26 mouse cellular contexts compared by ENCODE assay signal in genomic region chr7:96760208-96760607, GRCm38 (mm10).
DNase-seq lines count a peak whose midpoint lies in the region; ATAC-seq and TF ChIP-seq lines count a peak whose summit lies in the region.
"Had no signal": no experiment of that assay in that cellular context is flagged by ENCODE, and none has a peak within 500 bp of the region (broad histone marks: within the 10 kb centered on the region; RNA-seq: fewer than 3 reads in every experiment).

No protein-coding gene starts in this region.

- ATAC-seq in embryonic facial prominence, embryonic 12.5 days (ENCODE audit: insufficient number of reproducible peaks, insufficient read depth, low FRiP score, low TSS enrichment) = no peak
- peak; percentile 57 for ATAC-seq in hindbrain, embryonic 13.5 days (ENCODE audit: low FRiP score)
- ATAC-seq in hindbrain, embryonic 11.5 days (ENCODE audit: low FRiP score) = no peak
- peak; percentile 54; the same call in 1 of the 2 replicates for ATAC-seq in forebrain, embryonic 14.5 days
- ATAC-seq in forebrain, postnatal 0 days = no peak
- ATAC-seq in frontal cortex, adult (ENCODE audit: low TSS enrichment) = no peak
- ATAC-seq: intestine, postnatal 0 days; Patski had no signal

- no peak overlapping the region for H3K9ac ChIP-seq in embryonic facial prominence, embryonic 12.5 days
- H3K9ac ChIP-seq in hindbrain, embryonic 13.5 days = no peak overlapping the region
- H3K9ac ChIP-seq in hindbrain, embryonic 11.5 days (ENCODE audit: low read depth, low read length) = no peak overlapping the region
- H3K9ac ChIP-seq in forebrain, embryonic 14.5 days (ENCODE audit: low read length) = no peak overlapping the region
- no peak overlapping the region for H3K9ac ChIP-seq in forebrain, postnatal 0 days
- H3K9ac ChIP-seq: heart, embryonic 13.5 days; hindbrain, embryonic 12.5 days had no signal

- H3K4me3 ChIP-seq in embryonic facial prominence, embryonic 12.5 days = no peak overlapping the region
- H3K4me3 ChIP-seq in embryonic facial prominence, embryonic 10.5 days = no peak overlapping the region
- no peak overlapping the region for H3K4me3 ChIP-seq in hindbrain, embryonic 13.5 days
- H3K4me3 ChIP-seq in hindbrain, embryonic 11.5 days (ENCODE audit: low read depth, low read length) = no peak overlapping the region
- no peak overlapping the region for H3K4me3 ChIP-seq in forebrain, embryonic 14.5 days (ENCODE audit: low read depth, low read length)
- H3K4me3 ChIP-seq in forebrain, postnatal 0 days (ENCODE audit: low read depth, low read length) = no peak overlapping the region
- H3K4me3 ChIP-seq: heart, adult 2 months; heart, embryonic 10.5 days; heart, embryonic 13.5 days; hindbrain, embryonic 12.5 days had no signal

- no peak for DNase-seq in embryonic facial prominence, embryonic 10.5 days (ENCODE audit: low spot score)
- DNase-seq in hindbrain, embryonic 11.5 days (ENCODE audit: low spot score) = no peak
- DNase-seq in forebrain, embryonic 14.5 days (ENCODE audit: low spot score) = peak; percentile 61
- no peak for DNase-seq in forebrain, postnatal 0 days
- no peak for DNase-seq in testis, postnatal 14 days (ENCODE audit: low spot score)
- DNase-seq: adrenal gland, postnatal 10 days; adrenal gland, postnatal 36 days; cerebellum, adult 11 months; cerebellum, adult 2 months; cerebellum, adult 9-11 months; cerebellum, postnatal 25 days; gastrocnemius, postnatal 10 days; gastrocnemius, postnatal 36 days; heart, adult 2 months; heart, postnatal 14 days; heart, postnatal 4 days; kidney, adult 2 months had no signal

- H3K9me3 ChIP-seq in embryonic facial prominence, embryonic 12.5 days = no peaks in the 10 kb centered on the region
- H3K9me3 ChIP-seq in embryonic facial prominence, embryonic 10.5 days = no peaks in the 10 kb centered on the region
- H3K9me3 ChIP-seq in hindbrain, embryonic 13.5 days = no peaks in the 10 kb centered on the region
- no peaks in the 10 kb centered on the region for H3K9me3 ChIP-seq in hindbrain, embryonic 11.5 days (ENCODE audit: control insufficient read depth, low read length)
- H3K9me3 ChIP-seq in forebrain, embryonic 14.5 days (replicated peaks; ENCODE audit: control insufficient read depth, low read length) = no peaks in the 10 kb centered on the region
- no peaks in the 10 kb centered on the region for H3K9me3 ChIP-seq in forebrain, postnatal 0 days (ENCODE audit: low read length)
- H3K9me3 ChIP-seq: heart, embryonic 10.5 days; heart, embryonic 13.5 days; hindbrain, embryonic 12.5 days had no signal

- TF ChIP-seq CTCF in forebrain, postnatal 0 days (IDR thresholded peaks at IDR 0.05; ENCODE audit: low read depth) = no peak

- peaks cover 35% of the 10 kb centered on the region for H3K4me1 ChIP-seq in embryonic facial prominence, embryonic 12.5 days
- H3K4me1 ChIP-seq in embryonic facial prominence, embryonic 10.5 days = peaks cover 48% of the 10 kb centered on the region
- peaks cover 39% of the 10 kb centered on the region for H3K4me1 ChIP-seq in hindbrain, embryonic 13.5 days (replicated peaks)
- no peaks in the 10 kb centered on the region for H3K4me1 ChIP-seq in hindbrain, embryonic 11.5 days (replicated peaks; ENCODE audit: control insufficient read depth, insufficient read depth, low read length)
- peaks cover 39% of the 10 kb centered on the region for H3K4me1 ChIP-seq in forebrain, embryonic 14.5 days (ENCODE audit: control insufficient read depth, insufficient read depth, low read length)
- H3K4me1 ChIP-seq in forebrain, postnatal 0 days (ENCODE audit: insufficient read depth) = peaks cover 10% of the 10 kb centered on the region

- WGBS in embryonic facial prominence, embryonic 12.5 days = 62% methylated on average over 6 of the region's 6 CpGs
- 76% methylated on average over 6 of the region's 6 CpGs for whole genome bisulfite sequencing in embryonic facial prominence, embryonic 10.5 days
- 71% methylated on average over 6 of the region's 6 CpGs for WGBS in hindbrain, embryonic 13.5 days
- WGBS in hindbrain, embryonic 11.5 days = 76% methylated on average over 6 of the region's 6 CpGs
- WGBS in forebrain, embryonic 14.5 days = 28% methylated on average over 6 of the region's 6 CpGs
- 41% methylated on average over 6 of the region's 6 CpGs for WGBS in forebrain, postnatal 0 days

- H3K27me3 ChIP-seq in embryonic facial prominence, embryonic 12.5 days = no peaks in the 10 kb centered on the region
- no peaks in the 10 kb centered on the region for H3K27me3 ChIP-seq in embryonic facial prominence, embryonic 10.5 days (replicated peaks; ENCODE audit: low read depth, poor library complexity, severe bottlenecking)
- no peaks in the 10 kb centered on the region for H3K27me3 ChIP-seq in hindbrain, embryonic 13.5 days
- H3K27me3 ChIP-seq in hindbrain, embryonic 11.5 days (ENCODE audit: control insufficient read depth, insufficient read depth, low read length) = no peaks in the 10 kb centered on the region
- H3K27me3 ChIP-seq in forebrain, embryonic 14.5 days (replicated peaks; ENCODE audit: control insufficient read depth, insufficient read depth, low read length) = no peaks in the 10 kb centered on the region
- H3K27me3 ChIP-seq in forebrain, postnatal 0 days (ENCODE audit: insufficient read depth, low read length) = no peaks in the 10 kb centered on the region
- H3K27me3 ChIP-seq: hindbrain, embryonic 12.5 days; Patski had no signal

- H3K27ac ChIP-seq in embryonic facial prominence, embryonic 12.5 days = peak overlapping the region; percentile 19; the same call in 1 of the 2 replicates
- no peak overlapping the region for H3K27ac ChIP-seq in embryonic facial prominence, embryonic 10.5 days (replicated peaks)
- H3K27ac ChIP-seq in hindbrain, embryonic 13.5 days = no peak overlapping the region
- no peak overlapping the region for H3K27ac ChIP-seq in hindbrain, embryonic 11.5 days (ENCODE audit: low read depth, low read length)
- peak overlapping the region; percentile 78 for H3K27ac ChIP-seq in forebrain, embryonic 14.5 days (ENCODE audit: low read depth, low read length)
- peak overlapping the region; percentile 50 for H3K27ac ChIP-seq in forebrain, postnatal 0 days (ENCODE audit: low read depth, low read length)
- H3K27ac ChIP-seq: heart, adult 2 months; heart, embryonic 10.5 days; heart, embryonic 13.5 days; hindbrain, embryonic 12.5 days had no signal

- H3K4me2 ChIP-seq in embryonic facial prominence, embryonic 12.5 days (replicated peaks) = no peak overlapping the region
- no peak overlapping the region for H3K4me2 ChIP-seq in hindbrain, embryonic 13.5 days
- H3K4me2 ChIP-seq in hindbrain, embryonic 11.5 days (replicated peaks; ENCODE audit: low read depth, low read length) = no peak overlapping the region
- no peak overlapping the region for H3K4me2 ChIP-seq in forebrain, embryonic 14.5 days (ENCODE audit: low read length)
- no peak overlapping the region for H3K4me2 ChIP-seq in forebrain, postnatal 0 days (ENCODE audit: low read depth)
- H3K4me2 ChIP-seq: heart, embryonic 13.5 days; hindbrain, embryonic 12.5 days had no signal

- 0 out of 2 replicates have a peak, but pooled peaks cover 7% of the 10 kb centered on the region for H3K36me3 ChIP-seq in embryonic facial prominence, embryonic 12.5 days
- H3K36me3 ChIP-seq in embryonic facial prominence, embryonic 10.5 days (replicated peaks) = peaks cover 35% of the 10 kb centered on the region
- H3K36me3 ChIP-seq in hindbrain, embryonic 13.5 days = peaks cover 5% of the 10 kb centered on the region; the same call in 1 of the 2 replicates
- no peaks in the 10 kb centered on the region for H3K36me3 ChIP-seq in hindbrain, embryonic 11.5 days (ENCODE audit: control insufficient read depth, insufficient read depth, low read length)
- no peaks in the 10 kb centered on the region; the same call in 1 of the 2 replicates for H3K36me3 ChIP-seq in forebrain, embryonic 14.5 days (ENCODE audit: control insufficient read depth, insufficient read depth, low read length)
- no peaks in the 10 kb centered on the region for H3K36me3 ChIP-seq in forebrain, postnatal 0 days (ENCODE audit: insufficient read depth)
- H3K36me3 ChIP-seq: G1E had no signal

Comparison
In these comparisons a context has a peak if more than half of its experiments do, and no peak if none do; other contexts are left out.
1. ATAC-seq: peak in hindbrain, embryonic 13.5 days (single experiment) and forebrain, embryonic 14.5 days (single experiment); none in embryonic facial prominence, embryonic 12.5 days (single experiment), hindbrain, embryonic 11.5 days (single experiment), forebrain, postnatal 0 days (single experiment) and frontal cortex, adult (single experiment).
2. H3K27ac ChIP-seq: peak in embryonic facial prominence, embryonic 12.5 days (single experiment), forebrain, embryonic 14.5 days (single experiment) and forebrain, postnatal 0 days (single experiment); none in embryonic facial prominence, embryonic 10.5 days (single experiment), hindbrain, embryonic 13.5 days (single experiment) and hindbrain, embryonic 11.5 days (single experiment).